Mouse (Mus musculus) embryonic facial prominence, embryonic 15.5 days (tissue): Measurements from ENCODE around the gene Cd200r4. TPM values are rescaled to one million over a fixed set of nuclear protein-coding genes. Genes with fewer than 3 reads are reported as not detected.

Experiments
- ATAC-seq: fragments of 200-750 bp; cut with Nextera tagmentation; 2 replicates; pipeline ENCODE4 v1.8.0; 2017; ENCODE audit warnings: low read depth, moderate TSS enrichment; ENCODE audit not compliant: insufficient number of reproducible peaks, low FRiP score, low TSS enrichment
- H3K27ac ChIP-seq: fragments of 300-500 bp; sonication (generic); replicated peaks from 2 replicates; pipeline ENCODE4 v1.5.1; 2015; ENCODE audit warnings: mild to moderate bottlenecking, inconsistent platforms
- H3K27me3 ChIP-seq: fragments of 300-500 bp; sonication (generic); 2 replicates; pipeline ENCODE4 v1.6.1; 2015; ENCODE audit warnings: inconsistent platforms
- H3K36me3 ChIP-seq: fragments of 300-500 bp; sonication (generic); 2 replicates; pipeline ENCODE4 v1.6.1; 2015; ENCODE audit warnings: mild to moderate bottlenecking, inconsistent platforms
- H3K4me1 ChIP-seq: fragments of 300-500 bp; sonication (generic); 2 replicates; pipeline ENCODE4 v1.6.1; 2015; ENCODE audit warnings: inconsistent platforms
- H3K4me2 ChIP-seq: fragments of 300-500 bp; sonication (generic); replicated peaks from 2 replicates; pipeline ENCODE4 v1.6.1; 2015; ENCODE audit warnings: mild to moderate bottlenecking, inconsistent platforms
- H3K4me3 ChIP-seq: fragments of 300-500 bp; sonication (generic); replicated peaks from 2 replicates; pipeline ENCODE4 v1.5.1; 2015; ENCODE audit warnings: mild to moderate bottlenecking, inconsistent platforms
- H3K9ac ChIP-seq: fragments of 300-500 bp; sonication (generic); 2 replicates; pipeline ENCODE4 v1.6.1; 2015; ENCODE audit warnings: inconsistent platforms
- H3K9me3 ChIP-seq: fragments of 300-500 bp; sonication (generic); replicated peaks from 2 replicates; pipeline ENCODE4 v1.6.1; 2016; ENCODE audit warnings: inconsistent platforms
- WGBS: fragments of 180-500 bp; shearing (Covaris S2); methylation state at CpG from one replicate; pipeline ENCODE4 v1.1.7; 2015; 5-methylcytosine and 5-hydroxymethylcytosine counted together
- polyA plus RNA-seq: library from polyadenylated mRNA; unstranded; fragments of >200 nt; fragmentation: Nextera tagmentation; extraction: Ambion mirVana; gene quantifications from 2 replicates; pipeline ENCODE4 v1.2.1, GENCODE M21; 2015

The Cd200r4 gene
- polyA plus RNA-seq, 1 experiment from 2014 or later, result 0.63 TPM

- Histone ChIP-seq H3K27ac (no peak overlapping the region), H3K36me3 (no peaks in the 10 kb centered on the region), H3K9ac (no peak overlapping the region), H3K4me2 (no peak overlapping the region), H3K4me1 (no peaks in the 10 kb centered on the region), H3K9me3 (no peaks in the 10 kb centered on the region), H3K4me3 (no peak overlapping the region), H3K27me3 (no peaks in the 10 kb centered on the region)
- 57% methylated on average over 5 of the region's 5 CpGs for WGBS
- ATAC-seq, result no peak
Measured at GRCm38 (mm10) chr16:44876625-44877024, 65.1 kb downstream of the Cd200r4 start.

- Histone ChIP-seq H3K4me1 (no peaks in the 10 kb centered on the region), H3K9ac (no peak overlapping the region), H3K9me3 (no peaks in the 10 kb centered on the region), H3K27me3 (no peaks in the 10 kb centered on the region), H3K4me2 (no peak overlapping the region), H3K36me3 (no peaks in the 10 kb centered on the region), H3K27ac (no peak overlapping the region), H3K4me3 (no peak overlapping the region)
- 83% methylated on average over 6 of the region's 6 CpGs for WGBS
- ATAC-seq, result no peak
Measured at GRCm38 (mm10) chr16:44877595-44877994, 66.1 kb downstream of the Cd200r4 start.

Other genes with a start within 250 kb of the Cd200r4 start
- gene Nepro, start 87.4 kb upstream of the Cd200r4 start, polyA plus RNA-seq, result 7.3 and 7.9 TPM in 2 replicates
- gene Gtpbp8, start 65.4 kb upstream of the Cd200r4 start, polyA plus RNA-seq, result 21.0 and 24.7 TPM in 2 replicates
- gene Cd200r1, start 46.0 kb upstream of the Cd200r4 start, polyA plus RNA-seq, result 1.6 and 2.1 TPM in 2 replicates
- not detected in 2 replicates for gene Cd200r2, start 55.4 kb downstream of the Cd200r4 start, polyA plus RNA-seq
- gene Cd200r3, start 131.9 kb downstream of the Cd200r4 start, polyA plus RNA-seq, result 2.8 and 3.3 TPM in 2 replicates